Mouse (Mus musculus): ENCODE results near the gene Rassf2.

Gene Rassf2

GRCm38 (mm10) chr2:132005445-132005844 is 24.6 kb downstream of the Rassf2 start:
- no peak for DNase-seq (ENCODE audit: low spot score)

- DNase-seq (ENCODE audit: low spot score): no peak
Measured at GRCm38 (mm10) chr2:132004495-132005136, 25.4 kb downstream of the Rassf2 start.

GRCm38 (mm10) chr2:132003916-132004315 is 26.1 kb downstream of the Rassf2 start:
- DNase-seq (ENCODE audit: low spot score): no peak

- DNase-seq (ENCODE audit: low spot score): no peak
Measured at GRCm38 (mm10) chr2:132001696-132002334, 28.2 kb downstream of the Rassf2 start.

- DNase-seq (ENCODE audit: low spot score): no peak
Measured at GRCm38 (mm10) chr2:131997356-131997755, 32.7 kb downstream of the Rassf2 start.

GRCm38 (mm10) chr2:131996369-131996768 is 33.7 kb downstream of the Rassf2 start:
- no peak for DNase-seq (ENCODE audit: low spot score)

GRCm38 (mm10) chr2:131995742-131996141 is 34.3 kb downstream of the Rassf2 start:
- no peak for DNase-seq (ENCODE audit: low spot score)

- DNase-seq (ENCODE audit: low spot score): no peak
Measured at GRCm38 (mm10) chr2:131994971-131995370, 35.1 kb downstream of the Rassf2 start.

GRCm38 (mm10) chr2:131993563-131994088 is 36.4 kb downstream of the Rassf2 start:
- no peak for DNase-seq (ENCODE audit: low spot score)

GRCm38 (mm10) chr2:131993151-131993550 is 36.9 kb downstream of the Rassf2 start:
- no peak for DNase-seq (ENCODE audit: low spot score)

- DNase-seq (ENCODE audit: low spot score): no peak
Measured at GRCm38 (mm10) chr2:131992487-131992886, 37.6 kb downstream of the Rassf2 start.

- DNase-seq (ENCODE audit: low spot score): peak; percentile 33
Measured at GRCm38 (mm10) chr2:131988550-131988949, 41.5 kb downstream of the Rassf2 start.

GRCm38 (mm10) chr2:131987950-131988349 is 42.1 kb downstream of the Rassf2 start:
- peak; percentile 2 for DNase-seq (ENCODE audit: low spot score)

- peak; percentile 67 for DNase-seq (ENCODE audit: low spot score)
Measured at GRCm38 (mm10) chr2:131982546-131983196, 47.4 kb downstream of the Rassf2 start.

- DNase-seq (ENCODE audit: low spot score): peak; percentile 44
Measured at GRCm38 (mm10) chr2:131980866-131981265, 49.2 kb downstream of the Rassf2 start.

GRCm38 (mm10) chr2:131976663-131977062 is 53.4 kb downstream of the Rassf2 start:
- peak; percentile 8 for DNase-seq (ENCODE audit: low spot score)

GRCm38 (mm10) chr2:131971098-131971497 is 59.0 kb downstream of the Rassf2 start:
- DNase-seq (ENCODE audit: low spot score): no peak

- DNase-seq (ENCODE audit: low spot score): no peak
Measured at GRCm38 (mm10) chr2:131970597-131970996, 59.5 kb downstream of the Rassf2 start.

- peak; percentile 25 for DNase-seq (ENCODE audit: low spot score)
Measured at GRCm38 (mm10) chr2:131961671-131962070, 68.4 kb downstream of the Rassf2 start.

GRCm38 (mm10) chr2:131957731-131958222 is 72.3 kb downstream of the Rassf2 start:
- DNase-seq (ENCODE audit: low spot score): peak; percentile 54

GRCm38 (mm10) chr2:131956336-131957256 is 73.5 kb downstream of the Rassf2 start:
- peak; percentile 31 for DNase-seq (ENCODE audit: low spot score)

- peak; percentile 75 for DNase-seq (ENCODE audit: low spot score)
Measured at GRCm38 (mm10) chr2:131955264-131955663, 74.8 kb downstream of the Rassf2 start.
